Comparison of ENCODE assay signal across 18 mouse cellular contexts in genomic region chr3:84264395-84264794, GRCm38 (mm10). TPM values are rescaled to one million over a fixed set of nuclear protein-coding genes. Genes with fewer than 3 reads are reported as not detected.
DNase-seq lines count a peak whose midpoint lies in the region; ATAC-seq and TF ChIP-seq lines count a peak whose summit lies in the region.
"Had no signal": no experiment of that assay in that cellular context is flagged by ENCODE, and none has a peak within 500 bp of the region (broad histone marks: within the 10 kb centered on the region; RNA-seq: fewer than 3 reads in every experiment).

No protein-coding gene starts in this region.

- H3K9me3 ChIP-seq in embryonic facial prominence, embryonic 11.5 days (replicated peaks; ENCODE audit: control insufficient read depth, low read length) = no peaks in the 10 kb centered on the region
- H3K9me3 ChIP-seq in embryonic facial prominence, embryonic 10.5 days = no peaks in the 10 kb centered on the region
- H3K9me3 ChIP-seq in midbrain, embryonic 13.5 days = no peaks in the 10 kb centered on the region
- H3K9me3 ChIP-seq in neural tube, embryonic 14.5 days (ENCODE audit: control insufficient read depth, low read length) = no peaks in the 10 kb centered on the region
- H3K9me3 ChIP-seq in intestine, postnatal 0 days (ENCODE audit: control insufficient read depth) = no peaks in the 10 kb centered on the region
- H3K9me3 ChIP-seq: G1E; megakaryocyte, embryonic 14.5 days had no signal

- no peak overlapping the region for H3K4me2 ChIP-seq in embryonic facial prominence, embryonic 11.5 days (ENCODE audit: low read depth, low read length)
- no peak overlapping the region for H3K4me2 ChIP-seq in midbrain, embryonic 13.5 days (replicated peaks)
- no peak overlapping the region for H3K4me2 ChIP-seq in neural tube, embryonic 14.5 days (ENCODE audit: low read depth, low read length)
- no peak overlapping the region for H3K4me2 ChIP-seq in intestine, postnatal 0 days (replicated peaks; ENCODE audit: low read depth)
- H3K4me2 ChIP-seq: liver, embryonic 11.5 days had no signal

- TF ChIP-seq CTCF in brain, embryonic 14.5 days (IDR thresholded peaks at IDR 0.05; ENCODE audit: borderline replicate concordance, extremely low read depth, insufficient read depth, insufficient read length) = no peak
- no peak for TF ChIP-seq CTCF in intestine, postnatal 0 days (IDR thresholded peaks at IDR 0.05; ENCODE audit: low read depth)

- H3K4me3 ChIP-seq in embryonic facial prominence, embryonic 11.5 days (ENCODE audit: low read depth, low read length) = no peak overlapping the region
- H3K4me3 ChIP-seq in embryonic facial prominence, embryonic 10.5 days = no peak overlapping the region
- H3K4me3 ChIP-seq in midbrain, embryonic 13.5 days (replicated peaks) = no peak overlapping the region
- no peak overlapping the region for H3K4me3 ChIP-seq in neural tube, embryonic 14.5 days (ENCODE audit: low read depth, low read length)
- H3K4me3 ChIP-seq in intestine, postnatal 0 days (ENCODE audit: low read depth, low read length) = no peak overlapping the region
- H3K4me3 ChIP-seq: megakaryocyte, embryonic 14.5 days; myocyte had no signal

- peak; percentile 21; the same call in 1 of the 2 replicates for ATAC-seq in embryonic facial prominence, embryonic 11.5 days (replicated peaks; ENCODE audit: insufficient number of reproducible peaks, low FRiP score, low TSS enrichment, low read depth)
- 0 out of 2 replicates have a peak, but pooled peaks have one; percentile 13 for ATAC-seq in midbrain, embryonic 13.5 days
- peak; percentile 63 for ATAC-seq in neural tube, embryonic 14.5 days (ENCODE audit: low read depth)
- no peak for ATAC-seq in intestine, postnatal 0 days
- ATAC-seq: activated CD4-positive, CD25-positive, alpha-beta regulatory T cell, adult 4 months; forebrain, embryonic 14.5 days had no signal

- 68% methylated on average over 2 of the region's 2 CpGs for WGBS in embryonic facial prominence, embryonic 11.5 days
- WGBS in embryonic facial prominence, embryonic 10.5 days = 68% methylated on average over 2 of the region's 2 CpGs
- 34% methylated on average over 2 of the region's 2 CpGs for whole genome bisulfite sequencing in midbrain, embryonic 13.5 days
- 6% methylated on average over 2 of the region's 2 CpGs for WGBS in neural tube, embryonic 14.5 days
- 71% methylated on average over 2 of the region's 2 CpGs for WGBS in intestine, postnatal 0 days

- TF ChIP-seq POLR2A in brain, embryonic 14.5 days (IDR thresholded peaks at IDR 0.05; ENCODE audit: borderline replicate concordance, extremely low read depth, insufficient read depth, insufficient read length, poor library complexity, severe bottlenecking) = no peak

- no peaks in the 10 kb centered on the region for H3K36me3 ChIP-seq in embryonic facial prominence, embryonic 11.5 days (replicated peaks; ENCODE audit: control insufficient read depth, insufficient read depth, low read depth, low read length)
- no peaks in the 10 kb centered on the region for H3K36me3 ChIP-seq in embryonic facial prominence, embryonic 10.5 days (replicated peaks)
- H3K36me3 ChIP-seq in midbrain, embryonic 13.5 days = no peaks in the 10 kb centered on the region
- H3K36me3 ChIP-seq in neural tube, embryonic 14.5 days (ENCODE audit: control insufficient read depth, insufficient read depth, low read length) = no peaks in the 10 kb centered on the region
- H3K36me3 ChIP-seq in intestine, postnatal 0 days (ENCODE audit: control insufficient read depth, insufficient read depth) = no peaks in the 10 kb centered on the region
- H3K36me3 ChIP-seq: G1E had no signal

- H3K27me3 ChIP-seq in embryonic facial prominence, embryonic 11.5 days (ENCODE audit: control insufficient read depth, insufficient read depth, low read length) = no peaks in the 10 kb centered on the region
- peaks cover 65% of the 10 kb centered on the region for H3K27me3 ChIP-seq in embryonic facial prominence, embryonic 10.5 days (replicated peaks; ENCODE audit: low read depth, poor library complexity, severe bottlenecking)
- no peaks in the 10 kb centered on the region for H3K27me3 ChIP-seq in midbrain, embryonic 13.5 days
- H3K27me3 ChIP-seq in neural tube, embryonic 14.5 days (ENCODE audit: control insufficient read depth, insufficient read depth, low read length) = no peaks in the 10 kb centered on the region
- H3K27me3 ChIP-seq in intestine, postnatal 0 days (replicated peaks; ENCODE audit: control insufficient read depth, insufficient read depth, low read length) = no peaks in the 10 kb centered on the region

- H3K9ac ChIP-seq in embryonic facial prominence, embryonic 11.5 days (replicated peaks; ENCODE audit: low read length) = no peak overlapping the region
- peak overlapping the region; percentile 24; the same call in 1 of the 2 replicates for H3K9ac ChIP-seq in midbrain, embryonic 13.5 days (replicated peaks)
- H3K9ac ChIP-seq in neural tube, embryonic 14.5 days (replicated peaks; ENCODE audit: low read depth, low read length) = no peak overlapping the region
- H3K9ac ChIP-seq in intestine, postnatal 0 days (ENCODE audit: low read depth, low read length) = no peak overlapping the region

- no peak overlapping the region for H3K27ac ChIP-seq in embryonic facial prominence, embryonic 11.5 days (replicated peaks; ENCODE audit: low read depth, low read length)
- H3K27ac ChIP-seq in embryonic facial prominence, embryonic 10.5 days (replicated peaks) = no peak overlapping the region
- peak overlapping the region; percentile 83 for H3K27ac ChIP-seq in midbrain, embryonic 13.5 days
- 0 out of 2 replicates have a peak overlapping the region, but pooled peaks have one; percentile 40 for H3K27ac ChIP-seq in neural tube, embryonic 14.5 days (ENCODE audit: low read depth, low read length)
- H3K27ac ChIP-seq in intestine, postnatal 0 days (ENCODE audit: low read depth, low read length) = no peak overlapping the region

- DNase-seq in embryonic facial prominence, embryonic 11.5 days (ENCODE audit: low spot score) = no peak
- no peak for DNase-seq in embryonic facial prominence, embryonic 10.5 days (ENCODE audit: low spot score)
- DNase-seq in brain, embryonic 14.5 days (ENCODE audit: low read depth) = peak; percentile 37
- no peak for DNase-seq in spleen, adult 18-20 months
- DNase-seq: adrenal gland, postnatal 10 days; cerebellum, adult 9-11 months; gastrocnemius, postnatal 25 days; kidney, adult 11 months; lung, adult 18-20 months had no signal

- peaks cover 4% of the 10 kb centered on the region for H3K4me1 ChIP-seq in embryonic facial prominence, embryonic 11.5 days (ENCODE audit: control insufficient read depth, insufficient read depth, low read length)
- peaks cover 55% of the 10 kb centered on the region for H3K4me1 ChIP-seq in embryonic facial prominence, embryonic 10.5 days
- H3K4me1 ChIP-seq in midbrain, embryonic 13.5 days (replicated peaks) = peaks cover 68% of the 10 kb centered on the region
- H3K4me1 ChIP-seq in neural tube, embryonic 14.5 days (ENCODE audit: control insufficient read depth, insufficient read depth, low read length) = peaks cover 19% of the 10 kb centered on the region
- 0 out of 2 replicates have a peak, but pooled peaks cover 8% of the 10 kb centered on the region for H3K4me1 ChIP-seq in intestine, postnatal 0 days (replicated peaks; ENCODE audit: control insufficient read depth, insufficient read depth, low read length)

RNA-seq across cellular contexts. Expression of gene Trim2, which starts 42.3 kb away (rescaled TPM):
- 37.4 and 37.7 TPM in 2 replicates for polyA plus RNA-seq in embryonic facial prominence, embryonic 11.5 days (2014; fragmentation: Nextera tagmentation; extraction: Ambion mirVana)
- 31.0 and 31.3 TPM in 2 replicates for polyA plus RNA-seq in embryonic facial prominence, embryonic 10.5 days (2016; fragmentation: Nextera tagmentation; extraction: Ambion mirVana)
- 102 and 118 TPM in 2 replicates for polyA plus RNA-seq in brain, embryonic 14.5 days (2012; rRNA removed)
- polyA plus RNA-seq in midbrain, embryonic 13.5 days (2015; fragmentation: Nextera tagmentation; extraction: Ambion mirVana) = 165 and 177 TPM in 2 replicates
- polyA plus RNA-seq in neural tube, embryonic 14.5 days (2014; fragmentation: Nextera tagmentation; extraction: Ambion mirVana) = 136 and 139 TPM in 2 replicates
- 21.2 and 22.5 TPM in 2 replicates for polyA plus RNA-seq in intestine, postnatal 0 days (2015; fragmentation: Nextera tagmentation; extraction: Ambion mirVana)
- polyA plus RNA-seq: G1E had no signal

Comparison
In these comparisons a context has a peak if more than half of its experiments do, and no peak if none do; other contexts are left out.
1. H3K27ac ChIP-seq: peak in midbrain, embryonic 13.5 days (single experiment) and neural tube, embryonic 14.5 days (single experiment); none in embryonic facial prominence, embryonic 11.5 days (single experiment), embryonic facial prominence, embryonic 10.5 days (single experiment) and intestine, postnatal 0 days (single experiment).